Mouse (Mus musculus) gastrocnemius, adult 2 months (tissue): ENCODE measurements around the gene Maml3. TPM values are rescaled to one million over a fixed set of nuclear protein-coding genes. Genes with fewer than 3 reads are reported as not detected.

Experiments
- DNase-seq: peaks from one replicate; pipeline ENCODE4 v3.0.0; 2022
- H3K27ac ChIP-seq: fragments of 200-600 bp; 2 replicates; pipeline ENCODE4 v1.8.1; 2022; ENCODE audit warnings: mild to moderate bottlenecking
- H3K4me3 ChIP-seq: fragments of 200-600 bp; 2 replicates; pipeline ENCODE4 v1.8.1; 2022; ENCODE audit warnings: mild to moderate bottlenecking, moderate library complexity
- CTCF ChIP-seq: fragments of 200-600 bp; IDR thresholded peaks from 2 replicates; pipeline ENCODE4 v1.8.1; 2022; ENCODE audit warnings: antibody characterized with exemption, mild to moderate bottlenecking, moderate library complexity
- intact Hi-C: fragments of 180-260 bp; cut with DNase I; formaldehyde crosslinking; loops from one replicate; pipeline ENCODE4 v1.15.1; 2025
- total RNA-seq, 2 experiments: library from RNA; stranded (reverse); gene quantifications; 2 replicates each; pipeline ENCODE4 v1.2.3; 2021

Maml3 gene
- total RNA-seq, 2 experiments from 2014 or later, result 2.0 to 2.5 TPM

- Histone ChIP-seq H3K4me3 (no peak overlapping the region), H3K27ac (no peak overlapping the region)
- no peak for TF ChIP-seq CTCF
- intact Hi-C loops, result no loop called here
- DNase-seq, result no peak
These were observed 305.2 kb downstream of the Maml3 start for GRCm38 (mm10) chr3:51799650-51800049.

- DNase-seq, result no peak
- no peak for TF ChIP-seq CTCF
- Histone ChIP-seq H3K4me3 (peak overlapping the region; percentile 4; the same call in 1 of the 2 replicates), H3K27ac (peak overlapping the region; percentile 1; the same call in 1 of the 2 replicates)
- intact Hi-C loops, result no loop called here
These were observed 308.0 kb downstream of the Maml3 start for GRCm38 (mm10) chr3:51796838-51797237.

- peak; percentile 52 for DNase-seq
- H3K27ac ChIP-seq, result peak overlapping the region; percentile 1; the same call in 1 of the 2 replicates
- intact Hi-C loops, result no loop called here
- H3K4me3 ChIP-seq, result peak overlapping the region; percentile 4
- TF ChIP-seq CTCF, result no peak
These were observed 308.6 kb downstream of the Maml3 start for GRCm38 (mm10) chr3:51796219-51796828.

- TF ChIP-seq CTCF, result no peak
- no peak overlapping the region for H3K27ac ChIP-seq
- intact Hi-C loops, result no loop called here
- no peak overlapping the region for H3K4me3 ChIP-seq
- DNase-seq, result no peak
These were observed 313.3 kb downstream of the Maml3 start for GRCm38 (mm10) chr3:51791542-51791941.

GRCm38 (mm10) chr3:51789389-51789904 is 315.4 kb downstream of the Maml3 start:
- intact Hi-C loops, result no loop called here
- DNase-seq, result no peak
- TF ChIP-seq CTCF, result no peak
- H3K27ac ChIP-seq, result peak overlapping the region; percentile 81
- peak overlapping the region; percentile 67 for H3K4me3 ChIP-seq

- intact Hi-C loops, result no loop called here
- TF ChIP-seq CTCF, result no peak
These were observed 316.1 kb downstream of the Maml3 start for GRCm38 (mm10) chr3:51788591-51789339.

GRCm38 (mm10) chr3:51787945-51788344 is 316.9 kb downstream of the Maml3 start:
- DNase-seq, result no peak
- TF ChIP-seq CTCF, result peak; percentile 12; the same call in 1 of the 2 replicates
- Histone ChIP-seq H3K4me3 (no peak overlapping the region), H3K27ac (no peak overlapping the region)
- intact Hi-C loops, result no loop called here

More at GRCm38 (mm10) chr3:51788591-51789339, 316.1 kb downstream of the Maml3 start:
- H3K27ac ChIP-seq, result peak overlapping the region; percentile 81
- peak; percentile 55 for DNase-seq
- H3K4me3 ChIP-seq, result peak overlapping the region; percentile 67

- no peak for TF ChIP-seq CTCF
- no peak for DNase-seq
- intact Hi-C loops, result no loop called here
- H3K4me3 ChIP-seq, result no peak overlapping the region
- H3K27ac ChIP-seq, result no peak overlapping the region
These were observed 319.1 kb downstream of the Maml3 start for GRCm38 (mm10) chr3:51785796-51786195.

GRCm38 (mm10) chr3:51782191-51782590 is 322.7 kb downstream of the Maml3 start:
- Histone ChIP-seq H3K27ac (no peak overlapping the region), H3K4me3 (no peak overlapping the region)
- DNase-seq, result no peak
- intact Hi-C loops, result no loop called here
- TF ChIP-seq CTCF, result no peak

GRCm38 (mm10) chr3:51778738-51779592 is 325.9 kb downstream of the Maml3 start:
- no peak for TF ChIP-seq CTCF
- Histone ChIP-seq H3K27ac (peak overlapping the region; percentile 86), H3K4me3 (peak overlapping the region; percentile 51)
- peak; percentile 85 for DNase-seq
- intact Hi-C loops, result no loop called here

- TF ChIP-seq CTCF, result no peak
- intact Hi-C loops, result no loop called here
- DNase-seq, result no peak
- no peak overlapping the region; the same call in 1 of the 2 replicates for H3K4me3 ChIP-seq
- peak overlapping the region; percentile 86; the same call in 1 of the 2 replicates for H3K27ac ChIP-seq
These were observed 326.7 kb downstream of the Maml3 start for GRCm38 (mm10) chr3:51778179-51778578.

GRCm38 (mm10) chr3:51776018-51776611 is 328.8 kb downstream of the Maml3 start:
- intact Hi-C loops, result no loop called here
- Histone ChIP-seq H3K27ac (no peak overlapping the region), H3K4me3 (no peak overlapping the region)
- no peak for TF ChIP-seq CTCF
- DNase-seq, result no peak
